Mouse (Mus musculus) c-Kit-positive CD71-negative TER-119-negative erythroid progenitor cells, embryonic 14.5 days (primary cell): ENCODE measurements around the gene Col19a1.

Experiments
- DNase-seq: peaks from one replicate; pipeline ENCODE4 v3.0.0-alpha.2; 2013; ENCODE audit warnings: low read depth

Col19a1 gene

GRCm38 (mm10) chr1:24316490-24316889, 270.8 kb downstream of the Col19a1 start:
- DNase-seq: no peak

- no peak for DNase-seq
Observed at GRCm38 (mm10) chr1:24310847-24311246, 276.4 kb downstream of the Col19a1 start.

GRCm38 (mm10) chr1:24310193-24310592, 277.1 kb downstream of the Col19a1 start:
- DNase-seq: no peak

- DNase-seq: no peak
Observed at GRCm38 (mm10) chr1:24303077-24303476, 284.2 kb downstream of the Col19a1 start.

- no peak for DNase-seq
Observed at GRCm38 (mm10) chr1:24302674-24303073, 284.6 kb downstream of the Col19a1 start.

- DNase-seq: no peak
Observed at GRCm38 (mm10) chr1:24300700-24301099, 286.6 kb downstream of the Col19a1 start.

- DNase-seq: no peak
Observed at GRCm38 (mm10) chr1:24294979-24295942, 292.0 kb downstream of the Col19a1 start.

GRCm38 (mm10) chr1:24292515-24292914, 294.8 kb downstream of the Col19a1 start:
- no peak for DNase-seq

GRCm38 (mm10) chr1:24286360-24286759, 300.9 kb downstream of the Col19a1 start:
- no peak for DNase-seq

- no peak for DNase-seq
Observed at GRCm38 (mm10) chr1:24267022-24267421, 320.2 kb downstream of the Col19a1 start.

GRCm38 (mm10) chr1:24261181-24261580, 326.1 kb downstream of the Col19a1 start:
- DNase-seq: no peak

- DNase-seq: no peak
Observed at GRCm38 (mm10) chr1:24259419-24259818, 327.9 kb downstream of the Col19a1 start.

GRCm38 (mm10) chr1:24257961-24258360, 329.3 kb downstream of the Col19a1 start:
- no peak for DNase-seq

GRCm38 (mm10) chr1:24249105-24249664, 338.1 kb downstream of the Col19a1 start:
- peak; percentile 14 for DNase-seq

GRCm38 (mm10) chr1:24248294-24249104, 338.8 kb downstream of the Col19a1 start:
- DNase-seq: no peak

- no peak for DNase-seq
Observed at GRCm38 (mm10) chr1:24245700-24246375, 341.4 kb downstream of the Col19a1 start.

- no peak for DNase-seq
Observed at GRCm38 (mm10) chr1:24244931-24245330, 342.3 kb downstream of the Col19a1 start.

- no peak for DNase-seq
Observed at GRCm38 (mm10) chr1:24240039-24240691, 347.1 kb downstream of the Col19a1 start.

- DNase-seq: no peak
Observed at GRCm38 (mm10) chr1:24236330-24236729, 350.9 kb downstream of the Col19a1 start.

- DNase-seq: no peak
Observed at GRCm38 (mm10) chr1:24231504-24232270, 355.6 kb downstream of the Col19a1 start.

- DNase-seq: no peak
Observed at GRCm38 (mm10) chr1:24230428-24230827, 356.8 kb downstream of the Col19a1 start.
